Mouse (Mus musculus): ENCODE results near the gene Actr1a. TPM values are rescaled to one million over a fixed set of nuclear protein-coding genes. Genes with fewer than 3 reads are reported as not detected.
A peak's percentile ranks its signal among the peaks of the same experiment; 100 is the strongest.

Actr1a gene
- total RNA-seq (2021) = 100 to 1,000 TPM; 179 to 184 TPM
- long read RNA-seq, experiment 1, transcript Actr1a-201 (11 exons, 2,757 nt) = major isoform, 127 of 149 reads
- long read RNA-seq, experiment 1, partial matches to known transcripts = 17 of 149 reads
- long read RNA-seq, experiment 1, other reads (novel, unspliced or antisense) = 5 of 149 reads
- long read RNA-seq, experiment 2, transcript Actr1a-201 (11 exons, 2,757 nt) = major isoform, 204 of 230 reads
- long read RNA-seq, experiment 2, partial matches to known transcripts = 22 of 230 reads
- long read RNA-seq, experiment 2, other reads (novel, unspliced or antisense) = 4 of 230 reads

GRCm38 (mm10) chr19:46395109-46396009 lies at the start of gene Actr1a:
Gene Actr1a, minus strand, starts transcription at chr19:46395748.
- peak; percentile 96 to 98 for DNase-seq (ENCODE audit: low spot score in 2 of 2)
- TF ChIP-seq CTCF (conservative IDR thresholded peaks at IDR 0.05) = no peak
- Histone ChIP-seq H3K4me3 (peak within 1 kb of the TSS; percentile 99), H3K27ac (peak within 1 kb of the TSS; percentile 98)

GRCm38 (mm10) chr19:46444209-46444608 lies 48.7 kb upstream of the Actr1a start:
- peak; percentile 78 to 79 for DNase-seq (ENCODE audit: low spot score in 2 of 2)
- Histone ChIP-seq H3K4me3 (no peak overlapping the region), H3K27ac (peak overlapping the region; percentile 18; the same call in 1 of the 2 replicates)
- peak; percentile 94 for TF ChIP-seq CTCF (conservative IDR thresholded peaks at IDR 0.05)

- TF ChIP-seq CTCF (conservative IDR thresholded peaks at IDR 0.05) = no peak
- H3K4me3 ChIP-seq = no peak overlapping the region
- DNase-seq (ENCODE audit: low spot score in 2 of 2) = no peak
- peak overlapping the region; percentile 18; the same call in 1 of the 2 replicates for H3K27ac ChIP-seq
Observed at GRCm38 (mm10) chr19:46443509-46443908, 48.0 kb upstream of the Actr1a start.

GRCm38 (mm10) chr19:46435492-46435891 lies 39.9 kb upstream of the Actr1a start:
- H3K27ac ChIP-seq = no peak overlapping the region

GRCm38 (mm10) chr19:46434591-46434990 lies 39.0 kb upstream of the Actr1a start:
- Histone ChIP-seq H3K27ac (no peak overlapping the region), H3K4me3 (no peak overlapping the region)
- no peak for TF ChIP-seq CTCF (conservative IDR thresholded peaks at IDR 0.05)
- DNase-seq (ENCODE audit: low spot score in 2 of 2) = no peak

More at GRCm38 (mm10) chr19:46435492-46435891, 39.9 kb upstream of the Actr1a start:
- DNase-seq (ENCODE audit: low spot score in 2 of 2) = no peak
- H3K4me3 ChIP-seq = no peak overlapping the region
- peak; percentile 69 for TF ChIP-seq CTCF (conservative IDR thresholded peaks at IDR 0.05)

- TF ChIP-seq CTCF (conservative IDR thresholded peaks at IDR 0.05) = no peak
- Histone ChIP-seq H3K27ac (no peak overlapping the region), H3K4me3 (no peak overlapping the region)
- no peak for DNase-seq (ENCODE audit: low spot score in 2 of 2)
Observed at GRCm38 (mm10) chr19:46434148-46434547, 38.6 kb upstream of the Actr1a start.

GRCm38 (mm10) chr19:46433712-46434111 lies 38.2 kb upstream of the Actr1a start:
- H3K27ac ChIP-seq = no peak overlapping the region
- H3K4me3 ChIP-seq = no peak overlapping the region
- no peak for DNase-seq (ENCODE audit: low spot score in 2 of 2)
- TF ChIP-seq CTCF (conservative IDR thresholded peaks at IDR 0.05) = no peak

GRCm38 (mm10) chr19:46429250-46429649 lies 33.7 kb upstream of the Actr1a start:
- no peak overlapping the region for H3K4me3 ChIP-seq
- H3K27ac ChIP-seq = no peak overlapping the region
- no peak for TF ChIP-seq CTCF (conservative IDR thresholded peaks at IDR 0.05)
- no peak for DNase-seq (ENCODE audit: low spot score in 2 of 2)

- no peak overlapping the region for H3K4me3 ChIP-seq
- no peak overlapping the region for H3K27ac ChIP-seq
- no peak for DNase-seq (ENCODE audit: low spot score in 2 of 2)
- TF ChIP-seq CTCF (conservative IDR thresholded peaks at IDR 0.05) = no peak
Observed at GRCm38 (mm10) chr19:46426488-46426887, 30.9 kb upstream of the Actr1a start.

GRCm38 (mm10) chr19:46425266-46425665 lies 29.7 kb upstream of the Actr1a start:
- H3K4me3 ChIP-seq = no peak overlapping the region
- no peak overlapping the region for H3K27ac ChIP-seq
- DNase-seq (ENCODE audit: low spot score in 2 of 2) = no peak
- TF ChIP-seq CTCF (conservative IDR thresholded peaks at IDR 0.05) = no peak

GRCm38 (mm10) chr19:46422384-46423338 lies 27.1 kb upstream of the Actr1a start:
- H3K27ac ChIP-seq = no peak overlapping the region; the same call in 1 of the 2 replicates
- no peak for TF ChIP-seq CTCF (conservative IDR thresholded peaks at IDR 0.05)
- no peak for DNase-seq (ENCODE audit: low spot score in 2 of 2)
- no peak overlapping the region for H3K4me3 ChIP-seq

- DNase-seq (ENCODE audit: low spot score in 2 of 2) = no peak
- Histone ChIP-seq H3K27ac (no peak overlapping the region), H3K4me3 (no peak overlapping the region)
- TF ChIP-seq CTCF (conservative IDR thresholded peaks at IDR 0.05) = no peak
Observed at GRCm38 (mm10) chr19:46420410-46420809, 24.9 kb upstream of the Actr1a start.

Measured in layer of hippocampus, adult 2 months (tissue).